Mouse (Mus musculus) liver, postnatal 0 days (tissue): ENCODE data around the gene Cyp26b1. TPM values are rescaled to one million over a fixed set of nuclear protein-coding genes. Genes with fewer than 3 reads are reported as not detected.

Experiments used
- ATAC-seq: fragments of 200-750 bp; cut with Nextera tagmentation; 2 replicates; pipeline ENCODE4 v1.8.0; 2017; ENCODE audit warnings: mild to moderate bottlenecking, moderate library complexity
- DNase-seq: peaks from one replicate; pipeline ENCODE4 v3.0.0-alpha.2; 2016
- H3K27ac ChIP-seq: fragments of 300-500 bp; sonication (generic); 2 replicates; pipeline ENCODE4 v1.5.1; 2014; ENCODE audit warnings: antibody characterized with exemption, moderate library complexity, mild to moderate bottlenecking, low read depth
- H3K27me3 ChIP-seq: fragments of 300-500 bp; sonication (generic); 2 replicates; pipeline ENCODE4 v1.6.1; 2014; ENCODE audit warnings: low read length, control low read depth, mixed read lengths; ENCODE audit not compliant: insufficient read depth
- H3K36me3 ChIP-seq: fragments of 300-500 bp; sonication (generic); replicated peaks from 2 replicates; pipeline ENCODE4 v1.6.1; 2014; ENCODE audit warnings: mild to moderate bottlenecking, control low read depth, low read length, moderate library complexity, mixed read lengths; ENCODE audit not compliant: insufficient read depth
- H3K4me1 ChIP-seq: fragments of 300-500 bp; sonication (generic); 2 replicates; pipeline ENCODE4 v1.6.1; 2014; ENCODE audit warnings: antibody characterized with exemption, mild to moderate bottlenecking, control low read depth; ENCODE audit not compliant: insufficient read depth
- H3K4me2 ChIP-seq: fragments of 300-500 bp; sonication (generic); 2 replicates; pipeline ENCODE4 v1.6.1; 2014; ENCODE audit warnings: low read depth, mild to moderate bottlenecking, low read length, moderate library complexity, mixed read lengths
- H3K4me3 ChIP-seq: fragments of 300-500 bp; sonication (generic); 2 replicates; pipeline ENCODE4 v1.5.1; 2014; ENCODE audit warnings: low read depth, low read length
- H3K9ac ChIP-seq: fragments of 300-500 bp; sonication (generic); replicated peaks from 2 replicates; pipeline ENCODE4 v1.6.1; 2014; ENCODE audit warnings: mild to moderate bottlenecking, moderate library complexity
- H3K9me3 ChIP-seq: fragments of 300-500 bp; sonication (generic); 2 replicates; pipeline ENCODE4 v1.6.1; 2016; ENCODE audit warnings: mild to moderate bottlenecking, control low read depth, low read length, mixed read lengths
- CTCF ChIP-seq: sonication (generic); IDR thresholded peaks from 2 replicates; pipeline ENCODE4 v1.5.1; 2016; ENCODE audit warnings: antibody characterized with exemption, low read depth
- EP300 ChIP-seq: IDR thresholded peaks from 2 replicates; pipeline ENCODE4 v1.6.1; 2016; ENCODE audit warnings: antibody characterized with exemption, low read depth, mild to moderate bottlenecking
- WGBS: fragments of 180-500 bp; shearing (Covaris S2); extraction: QIAGEN DNeasy Blood & Tissue Kit; methylation state at CpG from one replicate; pipeline ENCODE4 v1.1.7; 2014; ENCODE audit not compliant: insufficient replicate concordance; 5-methylcytosine and 5-hydroxymethylcytosine counted together
- polyA plus RNA-seq: library from polyadenylated mRNA; unstranded; fragments of >200 nt; fragmentation: Nextera tagmentation; extraction: Ambion mirVana; gene quantifications from 2 replicates; pipeline ENCODE4 v1.2.1, GENCODE M21; 2015

Gene Cyp26b1
- polyA plus RNA-seq, 1 experiment from 2014 or later: 0.14 TPM

- DNase-seq (no peak), ATAC-seq (no peak)
- no peaks in the 10 kb centered on the region for H3K9me3 ChIP-seq
- no peaks in the 10 kb centered on the region for H3K4me1 ChIP-seq
- TF ChIP-seq CTCF: no peak
- no peak for TF ChIP-seq EP300
- H3K36me3 ChIP-seq: no peaks in the 10 kb centered on the region
- no peak overlapping the region for H3K27ac ChIP-seq
- H3K4me3 ChIP-seq: no peak overlapping the region
- no peaks in the 10 kb centered on the region for H3K27me3 ChIP-seq
- no peak overlapping the region for H3K4me2 ChIP-seq
- no peak overlapping the region for H3K9ac ChIP-seq
- 73% methylated on average over 5 of the region's 5 CpGs for WGBS
These were observed 35.1 kb upstream of the Cyp26b1 start for GRCm38 (mm10) chr6:84628831-84629230.

GRCm38 (mm10) chr6:84626398-84626797 lies 32.7 kb upstream of the Cyp26b1 start:
- 79% methylated on average over 2 of the region's 2 CpGs for WGBS
- Histone ChIP-seq H3K9ac (no peak overlapping the region), H3K36me3 (no peaks in the 10 kb centered on the region), H3K4me1 (no peaks in the 10 kb centered on the region), H3K27me3 (no peaks in the 10 kb centered on the region), H3K4me2 (no peak overlapping the region), H3K27ac (no peak overlapping the region), H3K9me3 (no peaks in the 10 kb centered on the region), H3K4me3 (no peak overlapping the region)
- TF ChIP-seq EP300 (no peak), CTCF (no peak)
- ATAC-seq (no peak), DNase-seq (no peak)

- ATAC-seq: no peak
- H3K4me2 ChIP-seq: no peak overlapping the region
These were observed 25.5 kb upstream of the Cyp26b1 start for GRCm38 (mm10) chr6:84619166-84619565.

GRCm38 (mm10) chr6:84617051-84617450 lies 23.3 kb upstream of the Cyp26b1 start:
- TF ChIP-seq CTCF (no peak), EP300 (no peak)
- no peak overlapping the region for H3K4me3 ChIP-seq
- H3K9ac ChIP-seq: no peak overlapping the region
- WGBS: 74% methylated on average over 1 of the region's 1 CpGs
- no peak overlapping the region for H3K4me2 ChIP-seq
- H3K27me3 ChIP-seq: no peaks in the 10 kb centered on the region
- DNase-seq: no peak
- H3K36me3 ChIP-seq: peaks cover 2% of the 10 kb centered on the region; the same call in 1 of the 2 replicates
- H3K9me3 ChIP-seq: no peaks in the 10 kb centered on the region
- H3K4me1 ChIP-seq: no peaks in the 10 kb centered on the region
- no peak overlapping the region for H3K27ac ChIP-seq
- no peak for ATAC-seq

More at GRCm38 (mm10) chr6:84619166-84619565, 25.5 kb upstream of the Cyp26b1 start:
- Histone ChIP-seq H3K27me3 (no peaks in the 10 kb centered on the region), H3K27ac (no peak overlapping the region), H3K9ac (no peak overlapping the region), H3K36me3 (peaks cover 2% of the 10 kb centered on the region; the same call in 1 of the 2 replicates), H3K4me3 (no peak overlapping the region), H3K9me3 (no peaks in the 10 kb centered on the region), H3K4me1 (no peaks in the 10 kb centered on the region)
- DNase-seq: no peak
- WGBS: 90% methylated on average over 6 of the region's 6 CpGs
- TF ChIP-seq CTCF (no peak), EP300 (no peak)

- Histone ChIP-seq H3K4me3 (no peak overlapping the region), H3K36me3 (peaks cover 2% of the 10 kb centered on the region; the same call in 1 of the 2 replicates), H3K27ac (no peak overlapping the region), H3K4me1 (no peaks in the 10 kb centered on the region), H3K9me3 (no peaks in the 10 kb centered on the region), H3K9ac (no peak overlapping the region), H3K4me2 (no peak overlapping the region), H3K27me3 (no peaks in the 10 kb centered on the region)
- DNase-seq: no peak
- TF ChIP-seq EP300 (no peak), CTCF (no peak)
- ATAC-seq: no peak
- 60% methylated on average over 1 of the region's 1 CpGs for WGBS
These were observed 22.9 kb upstream of the Cyp26b1 start for GRCm38 (mm10) chr6:84616586-84616985.

- ATAC-seq: no peak
- Histone ChIP-seq H3K27me3 (no peaks in the 10 kb centered on the region), H3K9ac (no peak overlapping the region), H3K4me1 (no peaks in the 10 kb centered on the region), H3K4me2 (no peak overlapping the region), H3K27ac (no peak overlapping the region), H3K9me3 (no peaks in the 10 kb centered on the region), H3K36me3 (no peaks in the 10 kb centered on the region), H3K4me3 (no peak overlapping the region)
- TF ChIP-seq EP300 (no peak), CTCF (no peak)
- no peak for DNase-seq
- WGBS: 74% methylated on average over 3 of the region's 3 CpGs
These were observed 19.9 kb upstream of the Cyp26b1 start for GRCm38 (mm10) chr6:84613561-84613960.
